11 mouse cellular contexts compared by ENCODE assay signal in the genomic region with DNA sequence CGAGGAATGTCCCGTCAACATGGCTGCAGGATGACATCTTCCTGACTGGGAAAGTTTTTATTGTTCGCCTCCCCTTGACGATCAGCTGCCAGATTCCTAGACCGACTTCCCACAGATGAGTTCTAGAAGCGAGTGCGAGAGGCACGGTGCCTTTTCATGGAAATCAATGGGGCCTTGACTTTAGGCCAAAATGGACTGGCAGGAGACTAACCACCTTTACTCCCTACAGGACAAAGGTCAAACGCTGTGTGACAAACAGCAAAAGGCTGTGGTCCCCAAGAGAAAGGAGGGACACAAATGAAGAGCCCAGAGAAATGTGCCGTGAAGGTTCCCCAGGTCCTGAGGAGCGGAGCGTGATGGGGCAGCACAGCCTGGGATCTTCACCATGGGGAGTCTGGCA.
"Had no signal": no experiment of that assay in that cellular context is flagged by ENCODE, and none has a peak within 500 bp of the region (broad histone marks: within the 10 kb centered on the region; RNA-seq: fewer than 3 reads in every experiment).

No protein-coding gene starts in this region.

- ATAC-seq: midbrain, embryonic 13.5 days had no signal

- H3K27me3 ChIP-seq: liver, embryonic 15.5 days; midbrain, embryonic 13.5 days; neural tube, embryonic 15.5 days had no signal

- H3K9ac ChIP-seq: liver, embryonic 15.5 days; midbrain, embryonic 13.5 days; neural tube, embryonic 15.5 days had no signal

- H3K4me1 ChIP-seq: neural tube, embryonic 15.5 days had no signal

- H3K4me3 ChIP-seq: liver, embryonic 15.5 days; midbrain, embryonic 13.5 days; myocyte; neural tube, embryonic 15.5 days had no signal

- H3K27ac ChIP-seq: liver, embryonic 15.5 days; midbrain, embryonic 13.5 days; neural tube, embryonic 15.5 days had no signal

- H3K4me2 ChIP-seq: liver, embryonic 15.5 days; midbrain, embryonic 13.5 days; neural tube, embryonic 15.5 days had no signal

- H3K9me3 ChIP-seq: liver, embryonic 15.5 days; midbrain, embryonic 13.5 days; neural tube, embryonic 15.5 days had no signal

- DNase-seq: kidney, adult 11 months; kidney, postnatal 10 days; left cerebral cortex, postnatal 4 days; right cerebral cortex, adult 18-20 months; right cerebral cortex, postnatal 25 days; thymus, adult 18-20 months; thymus, postnatal 14 days had no signal

- H3K36me3 ChIP-seq: liver, embryonic 15.5 days; midbrain, embryonic 13.5 days; neural tube, embryonic 15.5 days had no signal
